Mouse (Mus musculus) layer of hippocampus, postnatal 14 days (tissue): ENCODE data around the gene Hdac9. TPM values are rescaled to one million over a fixed set of nuclear protein-coding genes. Genes with fewer than 3 reads are reported as not detected.
"Not testable (repeated sequence)": the region's sequence is repeated elsewhere in the genome, so short reads cannot be mapped to it uniquely, and the experiment has no call there.

Experiments used
- DNase-seq, 2 experiments: peaks; one replicate each; pipeline ENCODE4 v3.0.0; 2021 to 2022; ENCODE audit warnings: low spot score in 2 of 2, mixed read lengths in 1 of 2
- total RNA-seq, 2 experiments: library from RNA; stranded (reverse); gene quantifications; 2 replicates each; pipeline ENCODE4 v1.2.3; 2021

The Hdac9 gene
- total RNA-seq, 2 experiments from 2014 or later, result 46.5 to 48.3 TPM

GRCm38 (mm10) chr12:34156301-34156700 is 760.6 kb downstream of the Hdac9 start:
- DNase-seq, result no peak

GRCm38 (mm10) chr12:34155740-34156139 is 761.2 kb downstream of the Hdac9 start:
- no peak for DNase-seq

- no peak for DNase-seq
Observed at GRCm38 (mm10) chr12:34154757-34155156, 762.1 kb downstream of the Hdac9 start.

- DNase-seq, result no peak
Observed at GRCm38 (mm10) chr12:34151336-34151735, 765.6 kb downstream of the Hdac9 start.

- no peak for DNase-seq
Observed at GRCm38 (mm10) chr12:34142743-34143142, 774.2 kb downstream of the Hdac9 start.

GRCm38 (mm10) chr12:34113336-34113735 is 803.6 kb downstream of the Hdac9 start:
- DNase-seq, result no peak

- no peak for DNase-seq
Observed at GRCm38 (mm10) chr12:34092953-34093352, 823.9 kb downstream of the Hdac9 start.

- no peak for DNase-seq
Observed at GRCm38 (mm10) chr12:34091851-34092250, 825.0 kb downstream of the Hdac9 start.

GRCm38 (mm10) chr12:34087292-34087942 is 829.5 kb downstream of the Hdac9 start:
- no peak for DNase-seq

- DNase-seq, result no peak
Observed at GRCm38 (mm10) chr12:34076981-34077380, 839.9 kb downstream of the Hdac9 start.

- no peak for DNase-seq
Observed at GRCm38 (mm10) chr12:34075805-34076509, 840.9 kb downstream of the Hdac9 start.

GRCm38 (mm10) chr12:34052508-34052907 is 864.4 kb downstream of the Hdac9 start:
- DNase-seq, result peak in 1 of 2 experiments; percentile 25

- no peak for DNase-seq
Observed at GRCm38 (mm10) chr12:34052036-34052435, 864.9 kb downstream of the Hdac9 start.

- DNase-seq, result no peak
Observed at GRCm38 (mm10) chr12:34051112-34051511, 865.8 kb downstream of the Hdac9 start.

GRCm38 (mm10) chr12:34040949-34041348 is 875.9 kb downstream of the Hdac9 start:
- no peak for DNase-seq

- DNase-seq, result no peak
Observed at GRCm38 (mm10) chr12:34040061-34040460, 876.8 kb downstream of the Hdac9 start.

GRCm38 (mm10) chr12:34009796-34010195 is 907.1 kb downstream of the Hdac9 start:
- not testable (repeated sequence) for DNase-seq

Other genes starting within 250 kb of the Hdac9 start
- not detected for gene Prps1l1, start 67.7 kb upstream of the Hdac9 start, total RNA-seq
- gene Snx13, start 130.1 kb upstream of the Hdac9 start, total RNA-seq, result 10 to 100 TPM; 58.7 to 59.0 TPM